Mouse (Mus musculus) heart, adult 18-20 months (tissue): ENCODE measurements around the gene Ptn. TPM values are rescaled to one million over a fixed set of nuclear protein-coding genes. Genes with fewer than 3 reads are reported as not detected.
A peak's percentile ranks its signal among the peaks of the same experiment; 100 is the strongest.

Experiments
- DNase-seq, 2 experiments: peaks; one replicate each; pipeline ENCODE4 v3.0.0; 2021 to 2022; ENCODE audit warnings: mixed read lengths in 1 of 2
- total RNA-seq, 2 experiments: library from RNA; stranded (reverse); gene quantifications; 2 replicates each; pipeline ENCODE4 v1.2.3; 2021

Gene Ptn
- total RNA-seq, 2 experiments from 2014 or later = 1.8 to 3.0 TPM

GRCm38 (mm10) chr6:36816666-36817065 lies 6.6 kb upstream of the Ptn start:
- no peak for DNase-seq

- DNase-seq = no peak
Observed at GRCm38 (mm10) chr6:36815992-36816391, 6.0 kb upstream of the Ptn start.

GRCm38 (mm10) chr6:36812666-36813515 lies 2.9 kb upstream of the Ptn start:
- no peak for DNase-seq

GRCm38 (mm10) chr6:36810448-36810847 lies 428 bp upstream of the Ptn start:
- no peak for DNase-seq

GRCm38 (mm10) chr6:36809311-36809726 lies 701 bp downstream of the Ptn start:
- no peak for DNase-seq

- no peak for DNase-seq
Observed at GRCm38 (mm10) chr6:36808306-36809058, 1.5 kb downstream of the Ptn start.

- DNase-seq = no peak
Observed at GRCm38 (mm10) chr6:36806906-36807305, 3.1 kb downstream of the Ptn start.

GRCm38 (mm10) chr6:36800309-36800946 lies 9.6 kb downstream of the Ptn start:
- DNase-seq = no peak

GRCm38 (mm10) chr6:36797066-36797655 lies 12.9 kb downstream of the Ptn start:
- DNase-seq = no peak

- no peak for DNase-seq
Observed at GRCm38 (mm10) chr6:36794535-36794934, 15.5 kb downstream of the Ptn start.

- peak; percentile 25 to 30 for DNase-seq
Observed at GRCm38 (mm10) chr6:36793775-36794174, 16.2 kb downstream of the Ptn start.

- DNase-seq = no peak
Observed at GRCm38 (mm10) chr6:36789261-36789660, 20.8 kb downstream of the Ptn start.

GRCm38 (mm10) chr6:36788576-36789191 lies 21.3 kb downstream of the Ptn start:
- DNase-seq = peak in 1 of 2 experiments; percentile 12

- no peak for DNase-seq
Observed at GRCm38 (mm10) chr6:36784682-36785208, 25.3 kb downstream of the Ptn start.

- no peak for DNase-seq
Observed at GRCm38 (mm10) chr6:36782481-36782880, 27.5 kb downstream of the Ptn start.

- peak in 1 of 2 experiments; percentile 11 for DNase-seq
Observed at GRCm38 (mm10) chr6:36777567-36778337, 32.3 kb downstream of the Ptn start.

- DNase-seq = no peak
Observed at GRCm38 (mm10) chr6:36777039-36777438, 33.0 kb downstream of the Ptn start.

GRCm38 (mm10) chr6:36775647-36776360 lies 34.2 kb downstream of the Ptn start:
- DNase-seq = no peak

- no peak for DNase-seq
Observed at GRCm38 (mm10) chr6:36772541-36772940, 37.5 kb downstream of the Ptn start.

GRCm38 (mm10) chr6:36769012-36769411 lies 41.0 kb downstream of the Ptn start:
- DNase-seq = no peak
